Mouse (Mus musculus): Measurements from ENCODE around the gene Slc7a8. TPM values are rescaled to one million over a fixed set of nuclear protein-coding genes. Genes with fewer than 3 reads are reported as not detected.

The Slc7a8 gene
- total RNA-seq (2021) (10 to 100 TPM; 24.7 to 74.6 TPM), polyA plus RNA-seq (2012; rRNA removed) (31.9 and 52.9 TPM in 2 replicates)
- long read RNA-seq, full-length matches to known transcripts = 4 of 10 reads
- long read RNA-seq, partial matches to known transcripts = 1 of 10 reads
- long read RNA-seq, other reads (novel, unspliced or antisense) = 5 of 10 reads

- DNase-seq = peak; percentile 77
Observed at GRCm38 (mm10) chr14:54781610-54782365, at the start of gene Slc7a8. Slc7a8 (minus strand) TSS chr14:54781946.

GRCm38 (mm10) chr14:54823716-54824115 lies 42.0 kb upstream of the Slc7a8 start:
- DNase-seq = peak; percentile 12

GRCm38 (mm10) chr14:54822301-54822700 lies 40.6 kb upstream of the Slc7a8 start:
- DNase-seq = no peak

GRCm38 (mm10) chr14:54817791-54818190 lies 36.0 kb upstream of the Slc7a8 start:
- DNase-seq = peak; percentile 42

- DNase-seq = no peak
Observed at GRCm38 (mm10) chr14:54815737-54816136, 34.0 kb upstream of the Slc7a8 start.

- no peak for DNase-seq
Observed at GRCm38 (mm10) chr14:54813991-54814390, 32.2 kb upstream of the Slc7a8 start, which contains the start of gene Rnf212b. Rnf212b (plus strand) TSS chr14:54814141.

- DNase-seq = no peak
Observed at GRCm38 (mm10) chr14:54809668-54810033, 27.9 kb upstream of the Slc7a8 start.

- peak; percentile 64 for DNase-seq
Observed at GRCm38 (mm10) chr14:54808718-54809667, 27.2 kb upstream of the Slc7a8 start.

GRCm38 (mm10) chr14:54806124-54806523 lies 24.4 kb upstream of the Slc7a8 start:
- no peak for DNase-seq

- no peak for DNase-seq
Observed at GRCm38 (mm10) chr14:54802428-54802827, 20.7 kb upstream of the Slc7a8 start.

- no peak for DNase-seq
Observed at GRCm38 (mm10) chr14:54799686-54800085, 17.9 kb upstream of the Slc7a8 start.

- DNase-seq = no peak
Observed at GRCm38 (mm10) chr14:54796760-54797159, 15.0 kb upstream of the Slc7a8 start.

GRCm38 (mm10) chr14:54795901-54796300 lies 14.2 kb upstream of the Slc7a8 start:
- DNase-seq = no peak

GRCm38 (mm10) chr14:54793894-54794830 lies 12.4 kb upstream of the Slc7a8 start:
- no peak for DNase-seq

GRCm38 (mm10) chr14:54793351-54793750 lies 11.6 kb upstream of the Slc7a8 start:
- DNase-seq = no peak

- DNase-seq = no peak
Observed at GRCm38 (mm10) chr14:54792166-54792565, 10.4 kb upstream of the Slc7a8 start.

- no peak for DNase-seq
Observed at GRCm38 (mm10) chr14:54788231-54788630, 6.5 kb upstream of the Slc7a8 start.

- no peak for DNase-seq
Observed at GRCm38 (mm10) chr14:54787226-54787625, 5.5 kb upstream of the Slc7a8 start.

- peak; percentile 57 for DNase-seq
Observed at GRCm38 (mm10) chr14:54786489-54786888, 4.7 kb upstream of the Slc7a8 start.

GRCm38 (mm10) chr14:54785898-54786297 lies 4.2 kb upstream of the Slc7a8 start:
- peak; percentile 68 for DNase-seq

- DNase-seq = no peak
Observed at GRCm38 (mm10) chr14:54782971-54783370, 1.2 kb upstream of the Slc7a8 start.

Data from adrenal gland, adult 2 months (tissue).